Mouse (Mus musculus): ENCODE results near the gene Sim2.

Sim2 gene

DNA sequence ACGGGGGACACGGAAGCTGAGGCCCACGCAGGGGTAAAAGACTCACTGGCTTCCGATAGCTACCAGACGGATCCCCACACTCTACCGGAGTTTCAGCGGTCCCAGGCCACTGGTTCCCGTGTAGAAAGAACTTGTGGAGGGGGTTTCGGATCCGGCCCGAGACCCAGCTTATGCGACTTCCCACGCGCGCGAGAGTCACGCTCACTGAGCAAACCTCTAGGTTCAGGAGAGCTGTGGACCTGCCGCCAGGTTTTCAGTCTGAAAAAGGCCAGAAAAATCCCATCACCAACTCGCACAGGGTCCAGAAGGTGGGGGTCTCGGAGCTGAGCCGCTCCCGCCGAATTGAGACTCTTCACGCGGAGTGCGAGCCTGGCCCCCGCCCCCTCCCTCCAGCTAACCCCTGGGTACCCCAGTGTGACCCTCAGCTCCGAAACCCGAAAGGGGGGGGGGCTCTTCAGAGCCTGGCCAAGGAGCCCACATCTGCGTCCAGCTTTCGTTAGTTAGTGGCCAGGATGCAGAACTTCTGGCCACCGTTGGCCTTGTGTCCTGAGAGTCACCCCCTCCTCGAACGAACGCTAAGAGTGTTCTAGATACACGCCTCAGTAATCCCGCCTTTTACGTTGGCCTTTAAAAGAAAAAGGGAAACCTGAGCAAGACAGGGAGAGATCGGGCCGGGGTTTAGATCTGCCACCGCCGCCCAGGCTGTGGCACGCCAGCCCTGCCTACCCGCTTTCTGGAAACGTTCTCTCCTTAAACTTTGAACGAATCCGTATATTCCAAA is 5.5 kb upstream of the Sim2 start:
- DNase-seq (ENCODE audit: low spot score), result no peak

DNA sequence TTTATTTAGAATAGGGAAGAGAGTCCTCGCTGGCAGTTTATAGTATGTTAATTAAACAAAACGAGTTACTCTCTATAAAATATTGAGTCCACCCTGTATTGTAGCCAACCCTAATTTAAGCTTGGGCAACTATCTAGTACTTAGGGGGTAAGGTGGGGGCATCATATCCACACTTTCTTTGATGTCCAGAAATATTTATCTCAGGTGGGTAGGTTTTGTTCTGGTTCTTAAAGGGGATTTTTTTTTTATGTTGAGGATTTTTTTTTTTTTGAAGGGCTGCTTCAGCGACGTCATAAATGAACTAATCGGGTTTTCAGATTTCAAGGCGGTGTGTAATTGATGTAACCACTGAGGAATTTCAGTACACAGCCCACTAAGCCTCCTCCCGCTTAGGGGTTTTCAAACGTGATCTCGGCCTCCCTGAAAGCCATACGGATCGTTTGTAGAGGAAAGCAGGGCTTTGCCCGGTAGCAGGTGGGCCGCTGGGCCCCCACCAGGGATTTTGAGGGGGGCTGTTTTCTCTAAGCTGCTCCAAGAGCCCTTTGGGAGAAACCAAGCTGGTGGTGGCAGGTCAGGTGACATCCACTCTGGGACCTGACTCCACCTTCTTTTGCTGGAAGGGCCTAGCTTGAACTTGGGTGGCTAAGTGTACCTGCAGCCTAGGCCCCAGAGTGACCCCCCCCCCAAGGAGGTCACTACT is 4.7 kb upstream of the Sim2 start:
- DNase-seq (ENCODE audit: low spot score), result no peak

DNA sequence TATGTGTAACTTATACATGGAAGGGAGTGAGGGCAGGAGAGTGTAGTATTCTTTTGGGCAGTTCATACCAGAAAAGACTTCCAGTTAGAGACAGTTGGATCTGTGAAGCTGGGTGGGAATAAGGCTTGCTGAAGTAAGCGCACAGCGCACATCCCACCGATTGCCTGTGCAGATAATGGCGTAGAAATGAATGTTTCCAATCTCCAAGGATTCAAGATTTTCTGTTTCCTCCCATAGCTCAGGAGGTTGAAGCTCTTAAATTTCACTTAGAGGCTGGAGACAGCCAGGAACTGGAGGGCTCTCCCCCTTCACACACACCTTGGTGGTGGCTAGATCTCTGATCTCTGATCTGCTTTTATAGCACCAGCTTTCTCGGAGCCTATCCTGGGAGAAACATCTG is 3.1 kb upstream of the Sim2 start:
- DNase-seq (ENCODE audit: low spot score), result no peak

DNA sequence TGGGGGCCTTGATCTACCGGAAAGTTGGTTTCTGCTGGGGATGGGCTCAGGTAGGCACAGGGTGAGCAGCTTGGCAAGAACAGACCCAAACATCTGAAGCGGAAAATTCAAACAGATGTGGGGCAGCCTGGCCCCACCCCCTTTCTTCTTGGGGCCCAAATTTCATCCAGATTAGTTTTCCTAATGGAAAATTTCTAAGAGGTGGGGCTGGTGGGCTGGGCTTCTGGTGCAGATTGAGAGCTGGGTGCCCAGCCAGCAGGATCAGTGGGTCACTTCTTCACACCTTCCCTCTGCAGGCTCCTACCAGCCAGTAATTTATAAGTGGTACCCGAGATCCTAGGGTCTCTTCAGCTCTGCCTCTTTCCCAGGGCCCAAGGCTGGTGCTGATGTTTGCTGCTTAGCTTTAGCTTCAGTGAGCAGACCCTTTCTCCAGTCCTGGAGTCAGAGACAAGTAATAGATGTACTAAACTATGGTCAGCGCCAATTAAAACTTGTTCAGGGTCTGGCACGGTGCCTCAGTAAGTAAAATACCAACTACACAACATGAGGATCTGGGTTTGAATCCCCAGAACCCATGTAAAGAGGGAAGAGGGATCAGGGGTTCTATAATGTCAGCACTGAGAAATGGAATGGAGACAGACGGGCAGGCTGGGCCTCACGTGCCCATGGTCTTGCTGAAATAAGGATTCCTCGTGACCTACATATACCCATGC is 2.6 kb upstream of the Sim2 start:
- DNase-seq (ENCODE audit: low spot score), result no peak

DNA sequence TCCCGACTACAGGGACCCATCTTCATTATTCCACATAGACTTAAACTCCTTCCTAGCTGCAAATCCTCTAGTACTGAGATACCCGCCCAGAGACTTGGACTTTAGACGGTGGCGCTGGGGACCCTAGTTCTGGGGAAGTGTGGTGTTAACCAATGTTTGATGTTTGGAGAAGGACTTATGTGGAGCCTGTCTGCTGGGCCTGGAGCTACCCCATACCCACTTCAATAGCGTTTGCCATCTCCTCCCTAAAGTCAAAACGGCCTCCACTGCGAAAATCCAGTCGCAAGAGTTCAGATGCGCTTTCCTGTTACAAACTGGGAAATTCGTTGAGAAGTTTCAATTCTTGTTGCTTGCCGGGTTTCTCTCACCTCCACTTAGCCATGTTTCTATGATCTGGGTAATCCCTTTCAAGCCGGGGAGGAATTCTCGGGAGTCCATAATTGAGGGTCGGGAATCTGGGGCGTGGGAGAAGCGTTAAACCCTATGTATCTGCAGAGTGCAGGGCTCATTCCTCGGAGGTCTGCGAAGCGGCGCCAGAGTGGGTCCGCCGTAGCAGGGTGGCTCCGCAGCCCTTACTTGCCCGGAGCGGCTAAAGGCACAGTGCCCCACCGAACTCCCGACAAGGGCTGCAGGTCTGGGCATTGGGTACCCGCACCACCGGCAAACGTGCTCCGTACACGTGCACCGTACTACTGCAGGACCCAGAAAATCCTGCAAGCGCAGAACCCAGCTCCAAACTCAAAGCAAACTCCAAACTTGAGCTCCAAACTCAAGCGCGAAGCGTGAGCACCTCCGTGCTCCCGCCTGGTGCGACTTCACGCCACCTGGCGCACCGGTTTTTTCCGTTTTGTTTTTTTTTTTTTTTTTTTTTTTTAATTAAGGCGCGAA is 1.5 kb upstream of the Sim2 start:
- DNase-seq (ENCODE audit: low spot score), result no peak

DNA sequence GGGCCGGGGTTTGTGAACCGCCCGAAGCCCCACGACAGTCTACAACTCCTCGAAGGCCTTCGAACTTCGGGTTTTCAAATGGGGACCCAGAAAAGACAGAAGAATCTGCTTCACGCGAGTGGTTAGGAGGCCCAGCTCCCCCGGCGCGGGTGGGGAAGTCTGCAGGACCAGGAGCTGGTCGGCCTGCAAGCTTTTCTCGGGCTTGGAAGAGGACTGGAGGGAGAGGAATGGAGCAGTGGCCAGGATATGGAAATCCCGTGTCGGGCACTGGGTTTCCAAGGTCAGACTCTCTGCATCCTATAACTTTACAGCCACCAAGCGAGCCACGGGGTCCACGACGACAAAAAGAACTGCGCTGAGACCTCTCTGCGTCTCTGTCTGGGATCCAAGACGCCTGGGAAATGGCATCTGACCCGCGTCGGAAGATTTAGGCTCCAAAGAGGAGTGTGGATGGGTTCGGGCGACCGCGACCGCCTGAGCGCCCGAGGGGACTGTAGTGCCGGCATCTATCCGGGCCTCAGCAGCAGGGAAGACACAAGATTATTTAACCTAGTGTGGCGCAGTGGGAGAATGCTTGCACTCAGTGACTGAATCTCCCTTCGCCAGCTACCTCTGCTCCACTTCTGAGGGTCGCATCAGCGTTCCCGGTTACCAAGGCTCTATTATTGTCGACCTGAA is 744 bp upstream of the Sim2 start:
- DNase-seq (ENCODE audit: low spot score), result no peak

DNA sequence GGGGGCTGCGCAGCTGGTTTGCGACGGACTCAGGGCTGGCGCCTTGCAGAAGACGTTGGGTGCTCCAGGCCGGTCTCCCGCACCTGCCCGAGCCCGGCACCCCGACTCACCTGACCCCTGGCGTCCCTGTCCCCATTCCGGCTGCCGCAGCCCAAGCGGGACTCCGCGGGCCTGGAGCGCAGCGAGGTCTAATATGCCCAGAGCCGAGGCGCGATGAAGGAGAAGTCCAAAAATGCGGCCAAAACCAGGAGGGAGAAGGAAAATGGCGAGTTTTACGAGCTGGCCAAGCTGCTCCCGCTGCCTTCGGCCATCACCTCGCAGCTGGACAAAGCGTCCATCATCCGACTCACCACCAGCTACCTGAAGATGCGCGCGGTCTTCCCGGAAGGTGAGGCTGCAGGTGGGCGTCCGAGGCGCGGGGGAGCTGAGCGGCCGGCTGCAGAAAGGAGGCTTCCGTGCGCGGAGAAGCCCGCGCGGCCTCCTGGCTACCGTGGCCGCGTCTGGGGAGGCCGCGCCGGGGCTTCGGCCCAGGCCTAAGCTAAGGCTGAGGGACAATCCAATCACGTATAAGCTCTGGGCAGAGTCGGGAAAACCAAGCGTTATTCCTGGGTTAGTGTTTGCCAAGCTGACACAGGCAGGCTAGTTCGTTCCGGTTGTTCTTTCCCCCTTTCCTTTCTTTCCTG is 1.0 kb downstream of the Sim2 start:
- DNase-seq (ENCODE audit: low spot score), result no peak

DNA sequence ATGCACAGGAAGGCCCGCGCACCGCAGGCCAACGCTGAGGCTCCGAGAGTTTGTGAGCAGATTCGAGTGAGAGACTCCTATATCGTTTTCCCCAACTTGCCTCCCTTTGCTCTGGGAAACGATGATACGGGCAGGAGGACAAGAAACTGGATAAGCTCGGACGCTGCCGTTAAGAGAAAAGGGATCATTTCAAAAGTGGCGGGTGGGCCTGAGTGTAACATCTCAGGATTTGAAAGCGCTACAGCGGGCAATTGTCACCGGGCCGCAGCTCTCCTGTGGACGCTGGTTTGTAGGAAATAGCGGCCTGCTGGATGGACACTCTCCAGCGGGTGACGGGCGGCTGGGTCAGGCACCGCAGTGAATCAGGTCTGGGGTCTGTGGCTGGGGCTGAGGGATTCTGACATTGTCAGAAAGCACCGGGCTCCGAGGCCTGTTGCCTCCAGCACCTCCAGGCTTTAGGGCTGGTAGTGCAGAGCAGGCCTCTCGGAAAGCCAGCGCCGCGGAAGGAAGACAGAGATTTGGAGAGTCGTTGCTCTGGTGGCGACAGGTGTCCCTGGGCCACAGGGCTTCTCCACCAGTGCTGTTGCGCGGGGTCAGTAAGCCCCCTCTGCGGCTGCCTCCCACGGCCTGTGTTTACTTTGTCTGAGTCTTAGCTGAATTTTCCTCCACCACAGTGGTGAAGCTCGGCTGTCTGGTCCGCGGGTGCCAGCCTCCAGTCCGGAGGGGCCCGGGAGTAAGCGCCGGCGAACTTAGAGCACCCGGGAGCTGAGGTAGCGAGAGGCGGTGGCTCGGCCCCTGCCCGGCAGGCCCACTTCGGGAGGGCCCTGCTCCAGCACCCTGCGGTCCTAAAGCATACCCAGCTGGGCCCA is 2.2 kb downstream of the Sim2 start:
- DNase-seq (ENCODE audit: low spot score), result no peak

DNA sequence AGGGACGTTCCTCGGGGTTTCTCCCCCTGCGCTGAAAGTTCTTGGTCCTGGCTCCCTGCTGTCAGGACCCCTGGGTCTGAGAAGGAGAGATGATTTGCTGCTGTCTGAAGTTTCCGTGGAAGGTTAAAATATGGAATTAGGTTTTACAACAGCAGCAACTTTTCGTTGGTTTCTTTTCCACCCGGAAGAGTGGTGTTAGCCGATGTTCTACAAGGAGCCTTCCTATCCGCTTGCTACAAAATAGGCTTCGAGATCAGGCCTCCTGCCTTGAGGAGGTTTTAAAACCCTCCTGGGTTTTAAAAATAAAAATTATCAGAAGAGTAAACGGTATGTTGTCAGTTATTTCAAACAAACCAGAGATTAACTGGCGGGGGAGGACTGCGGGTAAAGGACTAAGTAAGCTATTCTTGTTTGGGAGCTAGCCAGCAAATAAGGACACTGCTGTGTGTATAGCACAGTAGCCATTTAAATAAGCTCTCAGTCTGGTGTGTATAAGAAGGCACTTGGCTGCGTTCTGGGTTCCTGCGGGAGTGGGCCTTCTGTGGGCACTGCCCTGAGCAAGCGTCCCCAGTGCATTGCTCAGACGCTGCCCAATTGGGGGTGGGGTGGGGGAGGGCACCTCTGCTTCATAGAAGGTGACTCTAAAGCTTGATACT is 3.0 kb downstream of the Sim2 start:
- no peak for DNase-seq (ENCODE audit: low spot score)

DNA sequence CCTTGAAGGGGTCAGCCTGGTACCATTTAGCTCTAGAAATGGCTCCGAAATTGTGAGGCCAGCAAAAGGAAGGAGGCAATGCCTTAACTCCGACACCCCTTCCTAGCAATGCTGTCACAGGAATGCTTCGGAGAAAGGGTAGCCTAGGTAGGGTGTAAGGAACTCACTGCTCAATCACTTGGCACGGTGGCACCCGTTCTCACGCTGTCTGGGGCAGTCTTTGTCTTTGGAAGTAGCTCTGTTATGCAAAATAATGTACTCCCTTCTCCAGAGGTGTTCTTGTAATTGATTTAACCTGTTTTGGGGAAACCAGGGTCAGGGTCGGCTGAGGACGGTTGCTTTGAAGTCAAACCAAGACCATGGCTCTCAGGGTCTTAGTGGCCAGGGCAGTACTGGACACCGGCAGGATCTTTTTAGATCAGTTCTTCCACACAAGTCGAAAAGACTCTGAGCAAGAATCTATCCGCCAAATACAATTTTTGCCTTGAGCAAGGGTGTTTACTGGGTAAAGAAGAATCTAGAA is 3.6 kb downstream of the Sim2 start:
- no peak for DNase-seq (ENCODE audit: low spot score)

DNA sequence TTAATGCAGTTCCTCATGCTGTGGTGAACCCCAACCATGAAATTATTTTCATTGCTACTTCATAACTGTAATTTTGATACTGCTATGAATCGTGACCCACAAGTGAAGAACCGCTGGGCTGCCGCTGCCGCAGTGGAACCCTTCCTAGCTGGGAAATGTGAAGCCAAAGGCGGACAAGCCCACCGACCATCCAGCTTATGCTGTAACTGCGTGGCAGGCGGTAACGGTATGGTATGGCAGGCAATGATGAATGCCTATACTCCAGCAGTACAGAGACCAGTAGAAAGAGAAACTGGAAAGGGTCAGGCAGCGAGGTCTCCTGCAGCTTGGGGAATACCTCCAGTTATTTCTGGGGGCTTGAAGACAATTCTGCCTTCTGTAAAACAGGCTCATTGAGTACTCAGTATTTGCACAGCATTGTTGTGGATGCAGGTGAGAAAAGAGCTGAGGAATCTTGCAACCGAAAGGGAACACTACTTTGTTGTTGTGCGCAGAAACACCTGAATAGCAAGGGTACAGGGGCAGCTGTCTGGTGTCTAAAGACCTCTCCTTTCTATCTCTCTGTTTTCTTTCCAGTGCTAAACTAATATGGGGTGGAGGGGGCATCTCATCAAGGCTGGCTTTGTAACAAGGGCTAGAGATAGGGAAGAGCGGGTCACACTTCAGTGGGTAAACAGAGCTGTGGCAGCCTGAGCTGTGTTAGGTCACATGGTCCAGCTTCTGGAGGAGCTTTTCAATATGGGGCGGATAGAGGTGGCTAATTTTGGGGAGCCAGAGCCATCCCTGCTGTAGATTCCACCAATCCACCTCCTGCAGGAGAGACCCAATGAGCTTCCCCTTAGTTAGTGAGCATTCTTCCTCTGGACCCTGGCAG is 4.3 kb downstream of the Sim2 start:
- DNase-seq (ENCODE audit: low spot score), result no peak

DNA sequence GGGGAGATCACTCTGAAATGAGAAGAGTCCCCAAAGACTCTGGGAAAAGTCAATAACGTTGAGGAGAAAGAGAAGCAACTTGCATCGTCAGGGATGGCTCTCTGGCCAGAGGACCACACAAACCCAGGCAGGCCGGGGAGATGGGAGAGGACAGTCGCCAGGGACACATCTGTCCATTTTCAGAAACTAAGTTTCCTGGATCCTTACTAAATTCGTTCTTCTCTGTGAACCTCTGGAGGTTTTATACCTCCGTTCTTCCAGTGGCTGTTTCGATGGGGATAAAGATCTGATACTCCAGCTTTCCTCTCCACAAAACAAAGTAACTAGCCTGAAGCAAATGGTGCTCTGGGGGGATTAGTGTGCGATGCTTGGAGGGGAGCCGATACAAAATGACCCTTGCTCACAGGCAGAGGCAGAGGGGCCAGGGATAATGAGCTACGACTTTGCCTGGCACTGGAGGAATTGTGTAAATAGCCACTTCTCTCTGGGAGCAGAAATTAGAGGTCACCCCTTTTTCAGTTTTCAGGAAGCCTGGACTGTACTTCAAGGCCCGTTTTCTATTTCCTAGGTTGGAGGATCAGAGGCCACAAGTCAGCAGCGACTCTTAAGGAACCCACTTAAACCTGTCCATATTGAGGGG is 7.9 kb downstream of the Sim2 start:
- DNase-seq (ENCODE audit: low spot score), result no peak

DNA sequence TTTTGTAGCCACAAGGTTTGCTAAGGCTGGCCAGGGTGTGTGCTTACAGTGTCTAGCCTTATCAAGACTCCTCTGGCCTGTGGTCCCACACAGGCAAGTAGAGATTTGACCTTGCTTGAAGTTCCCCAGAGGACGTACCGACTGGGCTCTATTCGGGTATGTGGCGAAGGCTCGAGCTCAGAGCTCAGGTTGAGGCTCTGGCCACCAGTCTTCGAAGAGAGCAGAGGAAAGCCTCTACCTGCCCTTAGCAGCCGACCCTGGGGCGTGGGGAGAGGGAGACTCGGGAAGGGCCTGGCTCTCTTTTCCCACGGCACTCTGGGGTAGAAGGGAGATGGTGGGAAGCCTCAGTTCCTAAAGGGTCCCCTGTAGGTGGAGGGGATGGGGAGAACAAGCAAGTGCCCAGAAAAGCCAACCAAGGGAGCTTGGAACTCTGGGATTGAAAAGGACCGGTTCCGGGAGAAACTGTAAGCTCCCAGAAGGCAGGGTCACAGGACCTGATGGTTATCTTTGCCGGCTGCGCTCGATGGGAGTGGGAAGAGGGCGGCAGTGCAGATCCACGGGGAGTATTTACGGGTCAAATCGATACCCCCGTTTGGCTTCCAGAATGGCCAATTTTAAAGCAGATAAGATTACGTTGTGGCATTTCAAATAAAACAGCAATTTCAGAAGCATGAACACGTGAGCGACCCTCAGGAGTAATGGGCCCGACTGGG is 8.6 kb downstream of the Sim2 start:
- no peak for DNase-seq (ENCODE audit: low spot score)

DNA sequence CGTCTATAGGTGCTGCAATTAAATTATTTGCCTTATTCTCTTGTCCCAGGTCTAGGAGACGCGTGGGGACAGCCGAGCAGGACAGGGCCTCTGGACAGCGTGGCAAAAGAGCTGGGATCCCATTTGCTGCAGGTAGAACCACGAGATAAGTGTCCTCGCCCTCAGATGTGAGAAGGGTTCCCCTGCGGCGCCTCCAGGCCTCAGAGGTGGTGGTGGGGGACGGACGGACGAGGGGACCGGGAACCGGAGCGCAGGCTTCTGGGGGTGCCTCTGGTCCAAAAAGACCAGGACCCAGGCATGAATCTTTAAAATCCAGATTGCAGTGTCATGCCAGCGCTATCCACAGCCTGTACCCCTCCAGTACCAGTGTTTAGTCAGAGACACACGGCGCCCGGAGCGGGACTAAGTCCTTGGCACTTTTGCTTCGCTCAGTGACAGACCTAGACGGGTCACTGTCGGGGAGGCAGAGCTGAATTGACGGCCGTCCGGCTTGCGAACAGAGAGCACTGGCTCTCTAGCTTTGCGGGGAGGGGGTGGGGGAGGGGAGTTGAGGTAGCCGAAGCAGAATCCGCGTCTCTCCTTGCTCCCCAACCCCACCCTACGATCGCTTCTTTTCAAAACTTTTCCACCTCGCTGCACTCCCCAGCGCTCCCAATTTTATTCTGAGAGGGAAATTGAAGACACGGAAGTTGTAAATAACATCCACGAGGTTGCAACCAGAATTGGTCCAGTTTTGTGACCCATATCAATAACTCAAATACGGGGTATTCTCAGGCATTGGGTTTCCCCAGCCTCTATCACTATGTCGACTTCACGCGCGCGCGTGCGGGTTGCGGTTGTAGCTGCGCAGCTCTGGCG is 9.7 kb downstream of the Sim2 start:
- no peak for DNase-seq (ENCODE audit: low spot score)

DNA sequence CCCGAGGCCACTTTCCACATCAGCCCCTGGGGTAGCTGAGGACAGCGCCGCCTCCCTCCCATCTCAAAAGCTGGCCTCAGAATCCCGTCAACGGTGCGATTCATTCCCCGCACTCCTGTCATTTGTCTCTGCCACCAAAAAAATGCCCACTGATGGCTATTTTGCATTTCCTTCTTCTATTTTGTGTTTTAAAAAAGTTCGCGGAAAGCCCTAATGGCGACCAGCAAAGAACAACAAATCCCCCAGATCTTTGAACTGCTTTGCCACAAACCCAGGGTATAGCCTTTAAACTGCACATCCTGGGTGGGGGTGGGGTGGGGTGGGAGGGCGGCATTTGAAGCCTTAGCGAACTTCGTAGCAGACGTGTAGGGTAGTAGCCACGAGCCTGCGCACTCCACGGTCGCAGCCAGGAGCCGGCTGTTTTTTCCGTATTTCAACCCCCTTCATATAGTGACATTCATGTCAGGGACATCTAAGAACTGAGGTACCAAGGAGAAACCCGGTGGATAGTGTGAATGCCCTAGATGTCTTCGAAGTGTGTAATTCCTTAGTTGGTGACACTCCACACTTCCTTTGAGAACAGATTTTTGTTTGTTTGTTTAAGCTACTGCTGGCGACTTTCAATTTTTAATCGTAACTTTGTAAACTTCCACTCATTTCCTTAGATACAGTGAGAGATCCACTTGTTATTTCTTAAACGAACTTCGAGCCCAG is 10.5 kb downstream of the Sim2 start:
- no peak for DNase-seq (ENCODE audit: low spot score)
